Mouse (Mus musculus): ENCODE measurements at regions not wholly inside any gene's neighbourhood (a gene's known extent, or its start where the extent isn't known, plus 50 kb on each side); places are given as distances from the start of the nearest gene placed in this dataset.

DNA sequence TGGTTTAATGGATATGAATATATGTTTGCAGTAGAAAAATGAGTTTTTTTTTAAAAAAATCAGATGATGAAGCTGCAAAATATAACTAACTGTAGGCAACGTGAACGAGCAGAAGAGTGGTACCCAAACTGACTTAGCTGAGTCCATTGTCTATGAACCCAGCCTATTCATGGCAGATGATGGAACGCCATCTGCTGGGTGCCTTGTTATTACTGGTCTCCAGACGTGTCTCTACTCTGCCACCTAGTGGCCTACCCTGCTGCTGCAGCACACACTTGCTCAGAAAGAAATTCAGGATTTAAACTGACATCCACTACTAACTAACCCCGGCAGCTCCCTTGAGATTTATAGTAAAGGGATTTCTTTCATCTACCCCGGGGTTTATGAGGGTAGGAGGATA, 143.7 kb downstream of the Csl start:
- TF ChIP-seq CTCF (IDR thresholded peaks at IDR 0.05; ENCODE audit: low read depth, low read length) (peak; percentile 40; the same call in 1 of the 2 replicates), GATA1 (IDR thresholded peaks at IDR 0.05; ENCODE audit: borderline replicate concordance, low read length) (no peak)
